Mouse (Mus musculus): ENCODE data around the gene Cacna1f.

DNA sequence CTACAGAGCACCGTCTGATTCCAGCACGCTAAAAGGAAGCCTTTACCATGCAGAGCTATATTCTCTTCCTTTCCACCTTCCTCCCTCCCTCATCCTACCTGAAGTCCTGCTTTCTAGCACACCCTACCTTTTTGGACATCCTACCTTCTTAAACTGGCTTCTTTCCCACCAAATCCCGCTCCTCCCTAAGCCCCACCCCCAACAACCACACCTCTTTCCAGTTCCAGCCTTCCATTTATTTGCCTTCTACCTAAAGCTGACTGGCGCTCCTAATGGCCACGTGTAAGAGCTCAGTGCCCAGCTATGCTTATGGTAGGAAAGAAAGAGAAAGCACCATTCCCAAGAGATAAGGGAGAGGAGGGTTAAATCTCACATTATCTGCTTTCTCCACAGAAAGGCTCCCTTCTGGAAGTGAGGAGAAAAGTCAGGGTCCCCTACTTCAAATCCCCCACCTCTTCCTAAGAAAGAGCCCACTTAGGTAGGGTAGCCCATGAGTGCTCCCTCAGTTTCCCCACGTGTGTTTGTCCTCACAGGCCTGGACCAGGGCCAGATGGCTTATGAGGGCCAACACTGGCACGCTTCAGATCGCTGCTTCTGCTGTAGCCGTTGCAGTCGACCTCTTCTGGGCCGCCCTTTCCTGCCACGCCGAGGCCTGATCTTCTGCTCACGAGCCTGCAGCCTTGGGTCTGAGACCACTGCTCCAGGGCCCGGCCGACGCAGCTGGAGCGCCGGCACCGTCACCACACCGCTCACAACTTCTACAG is 59.0 kb downstream of the Cacna1f start:
- TF ChIP-seq MYC (IDR thresholded peaks at IDR 0.05; ENCODE audit: low read depth, low read length) (no peak), E2F4 (IDR thresholded peaks at IDR 0.05; ENCODE audit: insufficient replicate concordance, low read depth, low read length) (no peak), CTCF (conservative IDR thresholded peaks at IDR 0.05 in 1 of 2, IDR thresholded peaks at IDR 0.05 in 1 of 2; ENCODE audit: low read depth in 2 of 2, low read length in 2 of 2) (no peak), POLR2A (IDR thresholded peaks at IDR 0.05; ENCODE audit: low read depth, low read length) (no peak), ZNF384 (IDR thresholded peaks at IDR 0.05; ENCODE audit: low read depth, low read length) (no peak), NRF1 (IDR thresholded peaks at IDR 0.05; ENCODE audit: low read depth, low read length) (no peak), ZKSCAN1 (IDR thresholded peaks at IDR 0.05; ENCODE audit: borderline replicate concordance, low read depth, low read length) (no peak), TCF12 (IDR thresholded peaks at IDR 0.05; ENCODE audit: low read depth, low read length) (no peak), ZMIZ1 (IDR thresholded peaks at IDR 0.05; ENCODE audit: low read depth, low read length) (no peak), CHD1 (IDR thresholded peaks at IDR 0.05; ENCODE audit: low read depth, low read length) (no peak)
